16 mouse cellular contexts compared by ENCODE assay signal in genomic region chr10:77569973-77570658, GRCm38 (mm10). TPM values are rescaled to one million over a fixed set of nuclear protein-coding genes. Genes with fewer than 3 reads are reported as not detected.
DNase-seq lines count a peak whose midpoint lies in the region; ATAC-seq and TF ChIP-seq lines count a peak whose summit lies in the region.
"Had no signal": no experiment of that assay in that cellular context is flagged by ENCODE, and none has a peak within 500 bp of the region (broad histone marks: within the 10 kb centered on the region; RNA-seq: fewer than 3 reads in every experiment).

No protein-coding gene starts in this region.

- H3K27me3 ChIP-seq in lung, embryonic 15.5 days: no peaks in the 10 kb centered on the region
- 0 out of 2 replicates have a peak, but pooled peaks cover 3% of the 10 kb centered on the region for H3K27me3 ChIP-seq in intestine, embryonic 14.5 days (replicated peaks; ENCODE audit: control insufficient read depth, insufficient read depth, low read length)
- H3K27me3 ChIP-seq in stomach, postnatal 0 days (ENCODE audit: control insufficient read depth, insufficient read depth, low read length): no peaks in the 10 kb centered on the region
- H3K27me3 ChIP-seq: forebrain, embryonic 13.5 days; midbrain, embryonic 15.5 days had no signal

- TF ChIP-seq CTCF in stomach, postnatal 0 days (IDR thresholded peaks at IDR 0.05; ENCODE audit: low read depth): no peak

- no peak for DNase-seq in lung, postnatal 14 days
- peak; percentile 60 for DNase-seq in intestine, embryonic 14.5 days (ENCODE audit: low spot score)
- peak; percentile 65 for DNase-seq in kidney, postnatal 14 days
- peak; percentile 76 for DNase-seq in stomach, postnatal 0 days (ENCODE audit: low spot score)
- DNase-seq in layer of hippocampus, postnatal 14 days (ENCODE audit: low spot score in 2 of 2): no peak
- no peak for DNase-seq in spleen, postnatal 14 days (ENCODE audit: low spot score in 2 of 2)
- no peak for DNase-seq in natural killer cell, adult 2 months (ENCODE audit: low spot score in 2 of 2)
- DNase-seq: cerebellum, postnatal 10 days; heart, postnatal 4 days; layer of hippocampus, adult 9-11 months; spleen, adult 18-20 months; thymus, postnatal 4 days had no signal

- peaks cover 10% of the 10 kb centered on the region for H3K4me1 ChIP-seq in lung, embryonic 15.5 days
- 0 out of 2 replicates have a peak, but pooled peaks cover 6% of the 10 kb centered on the region for H3K4me1 ChIP-seq in intestine, embryonic 14.5 days (replicated peaks; ENCODE audit: control insufficient read depth, insufficient read depth, low read length)
- no peaks in the 10 kb centered on the region; the same call in 1 of the 2 replicates for H3K4me1 ChIP-seq in stomach, postnatal 0 days (replicated peaks; ENCODE audit: control insufficient read depth, insufficient read depth)
- H3K4me1 ChIP-seq: forebrain, embryonic 13.5 days; midbrain, embryonic 15.5 days had no signal

- WGBS in lung, embryonic 15.5 days: 30% methylated on average over 6 of the region's 6 CpGs
- 38% methylated on average over 6 of the region's 6 CpGs for WGBS in intestine, embryonic 14.5 days
- WGBS in stomach, postnatal 0 days: 30% methylated on average over 6 of the region's 6 CpGs

- no peak overlapping the region for H3K9ac ChIP-seq in lung, embryonic 15.5 days
- no peak overlapping the region for H3K9ac ChIP-seq in intestine, embryonic 14.5 days (ENCODE audit: low read length)
- H3K9ac ChIP-seq in stomach, postnatal 0 days (ENCODE audit: low read length): no peak overlapping the region
- H3K9ac ChIP-seq: forebrain, embryonic 13.5 days; midbrain, embryonic 15.5 days had no signal

- TF ChIP-seq EP300 in stomach, postnatal 0 days (optimal IDR thresholded peaks at IDR 0.05): peak; percentile 61

- H3K27ac ChIP-seq in lung, embryonic 15.5 days: peak overlapping the region; percentile 33; the same call in 1 of the 2 replicates
- H3K27ac ChIP-seq in intestine, embryonic 14.5 days (ENCODE audit: low read depth): peak overlapping the region; percentile 82
- H3K27ac ChIP-seq in stomach, postnatal 0 days (replicated peaks): peak overlapping the region; percentile 72
- H3K27ac ChIP-seq: forebrain, embryonic 13.5 days; midbrain, embryonic 15.5 days had no signal

- ATAC-seq in lung, embryonic 15.5 days (ENCODE audit: borderline replicate concordance, extremely low read depth, low FRiP score, low TSS enrichment): no peak
- ATAC-seq in intestine, embryonic 14.5 days (replicated peaks; ENCODE audit: low FRiP score, low TSS enrichment, low read depth): peak; percentile 88
- peak; percentile 43 for ATAC-seq in stomach, postnatal 0 days (ENCODE audit: low FRiP score, low TSS enrichment)
- ATAC-seq: forebrain, embryonic 13.5 days; midbrain, embryonic 15.5 days had no signal

- no peaks in the 10 kb centered on the region for H3K9me3 ChIP-seq in lung, embryonic 15.5 days
- H3K9me3 ChIP-seq in intestine, embryonic 14.5 days (ENCODE audit: control insufficient read depth, low read length): no peaks in the 10 kb centered on the region
- H3K9me3 ChIP-seq in stomach, postnatal 0 days (ENCODE audit: control insufficient read depth, low read length): no peaks in the 10 kb centered on the region
- H3K9me3 ChIP-seq: forebrain, embryonic 13.5 days; midbrain, embryonic 15.5 days had no signal

- no peak overlapping the region for H3K4me3 ChIP-seq in lung, embryonic 15.5 days
- H3K4me3 ChIP-seq in intestine, embryonic 14.5 days (ENCODE audit: low read depth, low read length): no peak overlapping the region
- H3K4me3 ChIP-seq in stomach, postnatal 0 days (ENCODE audit: low read depth, low read length): no peak overlapping the region
- H3K4me3 ChIP-seq: forebrain, embryonic 13.5 days; midbrain, embryonic 15.5 days had no signal

- no peak overlapping the region for H3K4me2 ChIP-seq in lung, embryonic 15.5 days
- peak overlapping the region; percentile 39 for H3K4me2 ChIP-seq in intestine, embryonic 14.5 days (ENCODE audit: low read length)
- H3K4me2 ChIP-seq in stomach, postnatal 0 days (replicated peaks; ENCODE audit: low read depth): no peak overlapping the region
- H3K4me2 ChIP-seq: forebrain, embryonic 13.5 days; midbrain, embryonic 15.5 days had no signal

- H3K36me3 ChIP-seq in lung, embryonic 15.5 days: no peaks in the 10 kb centered on the region
- H3K36me3 ChIP-seq in intestine, embryonic 14.5 days (ENCODE audit: control insufficient read depth, insufficient read depth, low read length): no peaks in the 10 kb centered on the region
- H3K36me3 ChIP-seq in stomach, postnatal 0 days (ENCODE audit: control insufficient read depth, insufficient read depth, low read length): no peaks in the 10 kb centered on the region
- H3K36me3 ChIP-seq: midbrain, embryonic 15.5 days had no signal

RNA-seq across cellular contexts. Expression of gene Pttg1ip, which starts 11.4 kb away (rescaled TPM):
- polyA plus RNA-seq in lung, embryonic 15.5 days (2015; fragmentation: Nextera tagmentation; extraction: Ambion mirVana): 118 and 122 TPM in 2 replicates
- 155 and 156 TPM in 2 replicates for polyA plus RNA-seq in intestine, embryonic 14.5 days (2014; fragmentation: Nextera tagmentation; extraction: Ambion mirVana)
- 278 and 317 TPM in 2 replicates for polyA plus RNA-seq in stomach, postnatal 0 days (2015; fragmentation: Nextera tagmentation; extraction: Ambion mirVana)
- 10 to 100 TPM; 77.4 to 79.9 TPM for total RNA-seq in layer of hippocampus, postnatal 14 days (2021)

RNA-seq across cellular contexts. Expression of gene Sumo3, which starts 35.8 kb away (rescaled TPM):
- 350 and 361 TPM in 2 replicates for polyA plus RNA-seq in lung, embryonic 15.5 days (2015; fragmentation: Nextera tagmentation; extraction: Ambion mirVana)
- polyA plus RNA-seq in intestine, embryonic 14.5 days (2014; fragmentation: Nextera tagmentation; extraction: Ambion mirVana): 314 and 336 TPM in 2 replicates
- polyA plus RNA-seq in stomach, postnatal 0 days (2015; fragmentation: Nextera tagmentation; extraction: Ambion mirVana): 232 and 239 TPM in 2 replicates
- total RNA-seq in layer of hippocampus, postnatal 14 days (2021): 100 to 1,000 TPM; 116 to 134 TPM

RNA-seq across cellular contexts. Expression of gene Gm49325, which starts 35.9 kb away (rescaled TPM):
- polyA plus RNA-seq in lung, embryonic 15.5 days (2015; fragmentation: Nextera tagmentation; extraction: Ambion mirVana): 0.99 and 1.9 TPM in 2 replicates
- polyA plus RNA-seq in intestine, embryonic 14.5 days (2014; fragmentation: Nextera tagmentation; extraction: Ambion mirVana): 2.0 TPM in 1 of 2 replicates, not detected in the other
- polyA plus RNA-seq in stomach, postnatal 0 days (2015; fragmentation: Nextera tagmentation; extraction: Ambion mirVana): 12.6 and 17.3 TPM in 2 replicates
- 10 to 100 TPM; 12.6 to 19.9 TPM for total RNA-seq in layer of hippocampus, postnatal 14 days (2021)
- total RNA-seq: granulocyte monocyte progenitor cell, adult 5-6 weeks had no signal
- polyA plus RNA-seq: forebrain, embryonic 13.5 days; midbrain, embryonic 15.5 days had no signal

RNA-seq across cellular contexts. Expression of gene Itgb2, which starts 40.1 kb away (rescaled TPM):
- 3.7 and 5.3 TPM in 2 replicates for polyA plus RNA-seq in lung, embryonic 15.5 days (2015; fragmentation: Nextera tagmentation; extraction: Ambion mirVana)
- 1.9 and 3.1 TPM in 2 replicates for polyA plus RNA-seq in intestine, embryonic 14.5 days (2014; fragmentation: Nextera tagmentation; extraction: Ambion mirVana)
- 1.3 TPM in 2 replicates for polyA plus RNA-seq in stomach, postnatal 0 days (2015; fragmentation: Nextera tagmentation; extraction: Ambion mirVana)
- 1 to 10 TPM; 2.2 to 3.1 TPM for total RNA-seq in layer of hippocampus, postnatal 14 days (2021)

RNA-seq across cellular contexts. Expression of gene Ube2g2, which starts 52.0 kb away (rescaled TPM):
- polyA plus RNA-seq in lung, embryonic 15.5 days (2015; fragmentation: Nextera tagmentation; extraction: Ambion mirVana): 73.8 and 74.3 TPM in 2 replicates
- 46.7 and 48.5 TPM in 2 replicates for polyA plus RNA-seq in intestine, embryonic 14.5 days (2014; fragmentation: Nextera tagmentation; extraction: Ambion mirVana)
- polyA plus RNA-seq in stomach, postnatal 0 days (2015; fragmentation: Nextera tagmentation; extraction: Ambion mirVana): 53.8 and 54.5 TPM in 2 replicates
- 10 to 100 TPM; 63.9 to 69.0 TPM for total RNA-seq in layer of hippocampus, postnatal 14 days (2021)

Comparison
In these comparisons a context has a peak if more than half of its experiments do, and no peak if none do; other contexts are left out.
1. DNase-seq: peak in intestine, embryonic 14.5 days (single experiment), kidney, postnatal 14 days (single experiment) and stomach, postnatal 0 days (single experiment); none in lung, postnatal 14 days (single experiment), layer of hippocampus, postnatal 14 days (0 of 2), spleen, postnatal 14 days (0 of 2) and natural killer cell, adult 2 months (0 of 2).
2. Peak in every context shown above with its lines, with median percentiles within 50 percentile points of each other: H3K27ac ChIP-seq.